Mouse (Mus musculus) cerebellum, postnatal 4 days (tissue): Measurements from ENCODE around the gene Rhobtb3.

Experiments used
- DNase-seq, 2 experiments: peaks; one replicate each; pipeline ENCODE4 v3.0.0; 2022; ENCODE audit warnings: low spot score in 2 of 2, mixed read lengths in 1 of 2

Gene Rhobtb3

GRCm38 (mm10) chr13:75943189-75944043, at the start of gene Rhobtb3:
Rhobtb3 (minus strand) TSS chr13:75943925.
- peak; percentile 52 to 83 for DNase-seq

GRCm38 (mm10) chr13:75992169-75993028, 48.7 kb upstream of the Rhobtb3 start:
- peak in 1 of 2 experiments; percentile 6 for DNase-seq

GRCm38 (mm10) chr13:75988096-75988495, 44.4 kb upstream of the Rhobtb3 start:
- no peak for DNase-seq

- no peak for DNase-seq
These were observed 38.2 kb upstream of the Rhobtb3 start for GRCm38 (mm10) chr13:75981901-75982300.

- no peak for DNase-seq
These were observed 32.9 kb upstream of the Rhobtb3 start for GRCm38 (mm10) chr13:75976649-75977048.

GRCm38 (mm10) chr13:75976218-75976617, 32.5 kb upstream of the Rhobtb3 start:
- DNase-seq, result no peak

- no peak for DNase-seq
These were observed 31.9 kb upstream of the Rhobtb3 start for GRCm38 (mm10) chr13:75975629-75976028.

GRCm38 (mm10) chr13:75974481-75974880, 30.8 kb upstream of the Rhobtb3 start:
- DNase-seq, result no peak

GRCm38 (mm10) chr13:75966850-75967249, 23.1 kb upstream of the Rhobtb3 start, which contains the start of gene Spata9:
Spata9 (plus strand) TSS chr13:75967150.
- no peak for DNase-seq

GRCm38 (mm10) chr13:75955357-75955992, 11.8 kb upstream of the Rhobtb3 start:
- DNase-seq, result no peak

- no peak for DNase-seq
These were observed 6.6 kb upstream of the Rhobtb3 start for GRCm38 (mm10) chr13:75950295-75950694.

- no peak for DNase-seq
These were observed 507 bp upstream of the Rhobtb3 start for GRCm38 (mm10) chr13:75944044-75944820.

GRCm38 (mm10) chr13:75942731-75943130, 994 bp downstream of the Rhobtb3 start:
- DNase-seq, result peak in 1 of 2 experiments; percentile 21

- no peak for DNase-seq
These were observed 2.0 kb downstream of the Rhobtb3 start for GRCm38 (mm10) chr13:75941518-75942295.

- no peak for DNase-seq
These were observed 2.8 kb downstream of the Rhobtb3 start for GRCm38 (mm10) chr13:75940791-75941517.

GRCm38 (mm10) chr13:75938866-75939265, 4.9 kb downstream of the Rhobtb3 start:
- DNase-seq, result no peak

GRCm38 (mm10) chr13:75933287-75933686, 10.4 kb downstream of the Rhobtb3 start:
- no peak for DNase-seq

GRCm38 (mm10) chr13:75931073-75931472, 12.7 kb downstream of the Rhobtb3 start:
- peak in 1 of 2 experiments; percentile 65 for DNase-seq

- DNase-seq, result no peak
These were observed 13.1 kb downstream of the Rhobtb3 start for GRCm38 (mm10) chr13:75930660-75931059.

- no peak for DNase-seq
These were observed 13.7 kb downstream of the Rhobtb3 start for GRCm38 (mm10) chr13:75930023-75930422.
